Mouse (Mus musculus) stomach, postnatal 0 days (tissue): ENCODE data around the gene Nufip1. TPM values are rescaled to one million over a fixed set of nuclear protein-coding genes. Genes with fewer than 3 reads are reported as not detected.

Experiments used
- ATAC-seq: fragments of 200-750 bp; cut with Nextera tagmentation; 2 replicates; pipeline ENCODE4 v1.8.0; 2017; ENCODE audit not compliant: low FRiP score, low TSS enrichment
- DNase-seq: peaks from one replicate; pipeline ENCODE4 v3.0.0-alpha.2; 2016; ENCODE audit warnings: low spot score
- H3K27ac ChIP-seq: fragments of 300-500 bp; sonication (generic); replicated peaks from 2 replicates; pipeline ENCODE4 v1.5.1; 2014; ENCODE audit warnings: mild to moderate bottlenecking, control low read depth
- H3K27me3 ChIP-seq: fragments of 300-500 bp; sonication (generic); 2 replicates; pipeline ENCODE4 v1.6.1; 2014; ENCODE audit warnings: low read length; ENCODE audit not compliant: control insufficient read depth, insufficient read depth
- H3K36me3 ChIP-seq: fragments of 300-500 bp; sonication (generic); 2 replicates; pipeline ENCODE4 v1.6.1; 2014; ENCODE audit warnings: low read length, mixed read lengths; ENCODE audit not compliant: control insufficient read depth, insufficient read depth
- H3K4me1 ChIP-seq: fragments of 300-500 bp; sonication (generic); replicated peaks from 2 replicates; pipeline ENCODE4 v1.6.1; 2014; ENCODE audit warnings: antibody characterized with exemption; ENCODE audit not compliant: control insufficient read depth, insufficient read depth
- H3K4me2 ChIP-seq: fragments of 300-500 bp; sonication (generic); replicated peaks from 2 replicates; pipeline ENCODE4 v1.6.1; 2014; ENCODE audit warnings: low read depth, mild to moderate bottlenecking, control low read depth, moderate library complexity
- H3K4me3 ChIP-seq: fragments of 300-500 bp; sonication (generic); 2 replicates; pipeline ENCODE4 v1.5.1; 2014; ENCODE audit warnings: low read depth, low read length, control low read depth
- H3K9ac ChIP-seq: fragments of 300-500 bp; sonication (generic); 2 replicates; pipeline ENCODE4 v1.6.1; 2014; ENCODE audit warnings: mild to moderate bottlenecking, low read length, control low read depth, mixed read lengths
- H3K9me3 ChIP-seq: fragments of 300-500 bp; sonication (generic); 2 replicates; pipeline ENCODE4 v1.6.1; 2016; ENCODE audit warnings: low read length; ENCODE audit not compliant: control insufficient read depth
- CTCF ChIP-seq: IDR thresholded peaks from 2 replicates; pipeline ENCODE4 v1.5.1; 2016; ENCODE audit warnings: antibody characterized with exemption, low read depth, mild to moderate bottlenecking, moderate library complexity
- EP300 ChIP-seq: optimal IDR thresholded peaks from 2 replicates; pipeline ENCODE3; 2016; ENCODE audit warnings: antibody characterized with exemption
- WGBS: fragments of 180-500 bp; shearing (Covaris S2); extraction: QIAGEN DNeasy Blood & Tissue Kit; methylation state at CpG from one replicate; pipeline ENCODE4 v1.1.7; 2014; 5-methylcytosine and 5-hydroxymethylcytosine counted together
- polyA plus RNA-seq: library from polyadenylated mRNA; unstranded; fragments of >200 nt; fragmentation: Nextera tagmentation; extraction: Ambion mirVana; gene quantifications from 2 replicates; pipeline ENCODE4 v1.2.1, GENCODE M21; 2015

Nufip1 gene
- polyA plus RNA-seq, 1 experiment from 2014 or later: 7.2 TPM

DNA sequence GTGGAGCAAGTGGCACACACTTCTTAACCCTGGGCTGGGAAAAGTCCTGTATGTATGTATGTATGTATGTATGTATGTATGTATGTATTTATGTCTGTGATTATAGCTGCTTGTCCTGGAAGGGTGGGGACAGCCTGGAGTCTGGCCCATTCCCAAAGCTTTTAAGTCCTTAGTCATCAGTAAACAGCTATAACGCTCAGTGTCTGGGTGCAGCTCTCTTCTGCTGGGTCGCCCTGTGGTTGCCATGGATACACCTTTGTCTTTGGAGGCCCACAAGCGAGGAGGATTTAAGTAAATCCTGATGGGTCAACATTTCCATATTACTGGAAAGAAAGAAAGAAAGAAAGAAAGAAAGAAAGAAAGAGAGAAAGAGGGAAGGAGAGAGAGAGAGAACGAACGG, 65.1 kb downstream of the Nufip1 start:
- TF ChIP-seq EP300 (no peak), CTCF (no peak)

DNA sequence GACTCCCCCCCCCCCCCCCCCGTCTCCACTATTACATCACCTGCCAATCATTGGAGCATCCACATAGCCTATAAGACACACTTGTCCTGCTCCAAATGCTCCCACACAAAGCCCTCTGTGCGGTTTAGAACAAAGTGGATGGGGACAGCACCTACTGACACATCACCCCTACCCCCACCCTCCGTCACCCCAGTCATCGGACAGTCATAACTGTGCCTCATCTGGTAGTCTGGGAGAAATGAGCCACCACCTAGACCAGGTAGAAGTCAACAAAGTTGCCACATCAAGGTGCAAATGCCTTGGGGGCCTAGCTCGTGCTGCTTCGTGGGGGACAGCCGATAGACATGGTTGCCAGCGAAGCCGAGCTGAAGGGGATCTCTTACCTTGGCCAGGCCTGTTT, 66.5 kb downstream of the Nufip1 start:
- H3K36me3 ChIP-seq: no peaks in the 10 kb centered on the region
- TF ChIP-seq EP300: no peak
- TF ChIP-seq CTCF: no peak
- no peak overlapping the region for H3K4me2 ChIP-seq
- no peaks in the 10 kb centered on the region for H3K27me3 ChIP-seq
- no peaks in the 10 kb centered on the region for H3K9me3 ChIP-seq
- no peak overlapping the region for H3K4me3 ChIP-seq
- no peak for ATAC-seq
- WGBS: 93% methylated on average over 9 of the region's 9 CpGs
- DNase-seq: no peak
- H3K9ac ChIP-seq: no peak overlapping the region
- no peaks in the 10 kb centered on the region for H3K4me1 ChIP-seq
- H3K27ac ChIP-seq: no peak overlapping the region

More for the DNA sequence above, 65.1 kb downstream of the Nufip1 start:
- Histone ChIP-seq H3K9ac (no peak overlapping the region), H3K27me3 (no peaks in the 10 kb centered on the region), H3K27ac (no peak overlapping the region), H3K9me3 (no peaks in the 10 kb centered on the region), H3K4me2 (no peak overlapping the region), H3K4me3 (no peak overlapping the region), H3K36me3 (no peaks in the 10 kb centered on the region), H3K4me1 (no peaks in the 10 kb centered on the region)
- ATAC-seq (0 out of 2 replicates have a peak, but pooled peaks have one; percentile 40), DNase-seq (no peak)
- 34% methylated on average over 5 of the region's 5 CpGs for WGBS

DNA sequence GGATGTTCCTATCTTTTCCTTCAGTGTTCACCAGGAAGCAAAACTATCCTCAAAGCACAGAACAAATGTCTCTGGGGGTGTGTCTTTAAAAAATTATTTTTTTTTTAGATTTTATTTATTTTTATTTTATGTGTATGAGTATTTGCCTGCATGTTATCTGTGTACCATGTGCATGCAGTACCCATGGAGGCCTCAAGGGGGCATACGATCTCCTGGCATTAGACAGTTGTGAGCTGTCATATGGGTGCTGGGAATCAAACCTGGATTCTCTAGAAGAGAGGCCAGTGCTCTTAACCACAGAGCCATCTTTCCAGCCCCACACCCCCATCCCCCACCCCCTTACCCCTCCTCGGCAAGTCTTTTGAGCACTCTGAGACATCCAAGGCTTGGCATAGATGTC, 67.8 kb downstream of the Nufip1 start:
- no peaks in the 10 kb centered on the region for H3K36me3 ChIP-seq
- no peaks in the 10 kb centered on the region for H3K4me1 ChIP-seq
- TF ChIP-seq CTCF: peak; percentile 40
- no peak for TF ChIP-seq EP300
- no peak for DNase-seq
- H3K27ac ChIP-seq: no peak overlapping the region
- 81% methylated on average over 2 of the region's 2 CpGs for WGBS
- H3K9me3 ChIP-seq: no peaks in the 10 kb centered on the region
- H3K9ac ChIP-seq: no peak overlapping the region
- ATAC-seq: no peak
- H3K4me2 ChIP-seq: no peak overlapping the region
- no peaks in the 10 kb centered on the region for H3K27me3 ChIP-seq
- H3K4me3 ChIP-seq: no peak overlapping the region

DNA sequence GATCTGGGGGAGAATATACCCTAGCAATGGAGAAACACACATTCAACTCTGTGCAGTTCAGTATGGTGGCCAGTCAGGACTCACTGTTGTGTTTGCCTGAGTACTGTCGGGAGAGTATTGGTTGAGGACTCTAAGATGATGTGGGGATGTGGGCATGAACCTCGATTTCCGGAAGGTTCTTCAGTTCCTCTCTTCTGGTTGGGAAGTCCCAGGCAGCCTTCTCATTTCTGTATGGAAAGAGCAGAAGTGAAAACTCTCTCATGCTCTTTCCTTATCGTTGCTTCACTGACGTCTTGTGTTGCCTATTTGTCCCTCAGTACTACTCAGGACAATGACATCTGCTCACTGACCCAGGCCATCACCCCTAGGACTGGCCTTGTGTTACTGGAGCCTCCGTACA, 68.7 kb downstream of the Nufip1 start:
- no peak overlapping the region for H3K27ac ChIP-seq
- DNase-seq (no peak), ATAC-seq (no peak)
- H3K36me3 ChIP-seq: no peaks in the 10 kb centered on the region
- WGBS: 79% methylated on average over 6 of the region's 6 CpGs
- no peak for TF ChIP-seq EP300
- TF ChIP-seq CTCF: no peak
- H3K27me3 ChIP-seq: no peaks in the 10 kb centered on the region
- H3K9ac ChIP-seq: no peak overlapping the region
- H3K4me1 ChIP-seq: no peaks in the 10 kb centered on the region
- no peak overlapping the region for H3K4me3 ChIP-seq
- H3K9me3 ChIP-seq: no peaks in the 10 kb centered on the region
- no peak overlapping the region for H3K4me2 ChIP-seq

DNA sequence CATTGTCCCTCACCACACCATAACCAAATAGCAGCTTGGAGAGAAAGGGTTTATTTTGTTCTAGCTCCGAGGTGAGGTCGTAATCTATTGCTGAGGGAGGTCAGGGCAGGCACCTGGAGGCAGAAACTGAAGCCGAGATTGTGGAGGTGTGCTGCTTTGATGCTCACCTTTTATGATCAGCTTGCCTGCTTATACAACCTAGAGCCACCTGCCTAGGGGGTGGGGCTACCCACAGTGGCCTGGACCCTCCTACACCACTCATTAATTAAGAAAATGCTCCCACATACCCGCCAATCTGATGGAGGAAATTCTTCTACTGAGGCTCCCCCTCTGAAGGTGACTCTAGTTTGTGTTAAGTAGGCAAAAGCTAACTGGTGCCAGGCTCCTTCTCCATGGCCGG, 74.7 kb downstream of the Nufip1 start:
- H3K4me1 ChIP-seq: no peaks in the 10 kb centered on the region
- H3K27ac ChIP-seq: no peak overlapping the region
- no peaks in the 10 kb centered on the region for H3K27me3 ChIP-seq
- no peak overlapping the region for H3K9ac ChIP-seq
- 71% methylated on average over 5 of the region's 5 CpGs for WGBS
- no peak for TF ChIP-seq CTCF
- H3K4me2 ChIP-seq: no peak overlapping the region
- no peaks in the 10 kb centered on the region for H3K36me3 ChIP-seq
- no peak for ATAC-seq
- no peaks in the 10 kb centered on the region for H3K9me3 ChIP-seq
- no peak for DNase-seq
- no peak overlapping the region for H3K4me3 ChIP-seq

DNA sequence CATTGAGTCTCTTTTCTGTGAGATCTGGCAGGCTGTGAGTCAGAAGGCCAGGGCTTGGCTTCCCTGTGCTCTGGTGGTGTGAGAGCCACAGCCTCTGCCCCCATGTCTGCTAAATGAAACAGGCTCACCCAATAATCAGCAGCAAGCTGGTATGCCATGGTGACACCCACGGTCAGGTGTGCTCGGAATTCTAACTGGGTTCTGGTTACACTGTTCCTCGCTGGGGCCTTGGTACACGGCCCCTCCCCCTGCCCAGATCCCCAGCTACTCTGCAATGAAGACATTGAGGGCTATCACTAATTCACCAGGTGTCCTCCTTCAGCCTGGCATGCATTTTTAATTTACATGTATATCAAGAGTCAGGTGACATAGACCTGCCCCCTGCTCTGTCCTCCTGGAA, 75.6 kb downstream of the Nufip1 start:
- H3K36me3 ChIP-seq: no peaks in the 10 kb centered on the region
- DNase-seq (peak; percentile 43), ATAC-seq (0 out of 2 replicates have a peak, but pooled peaks have one; percentile 9)
- no peaks in the 10 kb centered on the region for H3K4me1 ChIP-seq
- 63% methylated on average over 4 of the region's 4 CpGs for WGBS
- H3K4me3 ChIP-seq: no peak overlapping the region
- no peak overlapping the region for H3K27ac ChIP-seq
- no peak for TF ChIP-seq CTCF
- TF ChIP-seq EP300: no peak
- no peak overlapping the region for H3K9ac ChIP-seq
- H3K4me2 ChIP-seq: no peak overlapping the region
- no peaks in the 10 kb centered on the region for H3K27me3 ChIP-seq
- no peaks in the 10 kb centered on the region for H3K9me3 ChIP-seq

Other genes with a start within 250 kb of the Nufip1 start
- gene Kctd4, start 155.9 kb upstream of the Nufip1 start, polyA plus RNA-seq: 9.8 and 10.4 TPM in 2 replicates
- 34.9 and 36.8 TPM in 2 replicates for gene Gtf2f2, start 100.0 kb upstream of the Nufip1 start, polyA plus RNA-seq
- 6.3 and 6.4 TPM in 2 replicates for gene Gpalpp1, start 131 bp upstream of the Nufip1 start, polyA plus RNA-seq